Mouse (Mus musculus): Measurements from ENCODE around the gene Tmem54. TPM values are rescaled to one million over a fixed set of nuclear protein-coding genes. Genes with fewer than 3 reads are reported as not detected.

Gene Tmem54
- total RNA-seq, 2 experiments from 2014 or later, result not detected

- no peak for ATAC-seq (replicated peaks; ENCODE audit: low FRiP score, low TSS enrichment, poor library complexity, severe bottlenecking)
Measured at GRCm38 (mm10) chr4:129144401-129145367, 39.3 kb downstream of the Tmem54 start.

DNA sequence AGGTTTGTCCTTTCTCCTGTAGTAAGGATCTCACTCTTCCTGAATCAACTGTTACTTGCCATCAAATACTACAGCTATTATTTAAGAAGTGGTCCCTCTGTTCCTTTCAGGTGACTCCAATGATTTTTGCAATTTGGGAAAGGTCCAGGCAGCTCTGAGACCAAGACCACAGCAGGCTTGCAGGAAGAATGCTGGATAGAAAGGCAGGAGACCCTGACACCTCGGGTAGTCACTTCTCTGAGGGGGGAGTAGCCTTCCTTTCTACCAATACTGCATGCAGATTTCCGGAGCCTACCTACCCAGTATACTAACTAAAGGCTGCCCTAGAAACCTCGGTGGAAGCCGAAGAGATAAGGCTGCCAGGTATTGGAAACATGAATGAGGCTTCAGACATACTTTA, 40.1 kb downstream of the Tmem54 start:
- no peak for ATAC-seq (replicated peaks; ENCODE audit: low FRiP score, low TSS enrichment, poor library complexity, severe bottlenecking)

DNA sequence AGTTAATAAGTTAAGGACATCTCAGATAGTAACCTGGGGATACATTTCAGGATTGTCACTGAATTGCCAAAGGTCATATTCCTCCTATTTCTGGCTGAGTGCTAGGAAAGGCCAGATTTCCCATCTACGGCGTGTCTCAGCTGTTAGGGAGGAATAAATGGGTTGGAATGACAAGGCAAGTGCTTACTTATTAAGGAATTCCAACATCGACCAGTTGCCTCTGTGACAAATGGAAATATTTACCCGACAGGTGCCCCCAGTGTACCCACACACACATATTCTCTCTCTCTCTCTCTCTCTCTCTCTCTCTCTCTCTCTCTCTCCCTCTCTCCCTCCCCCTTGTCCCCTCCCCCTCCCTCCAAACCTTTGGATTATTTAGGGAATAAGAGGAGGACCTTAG, 40.6 kb downstream of the Tmem54 start:
- no peak for ATAC-seq (replicated peaks; ENCODE audit: low FRiP score, low TSS enrichment, poor library complexity, severe bottlenecking)

DNA sequence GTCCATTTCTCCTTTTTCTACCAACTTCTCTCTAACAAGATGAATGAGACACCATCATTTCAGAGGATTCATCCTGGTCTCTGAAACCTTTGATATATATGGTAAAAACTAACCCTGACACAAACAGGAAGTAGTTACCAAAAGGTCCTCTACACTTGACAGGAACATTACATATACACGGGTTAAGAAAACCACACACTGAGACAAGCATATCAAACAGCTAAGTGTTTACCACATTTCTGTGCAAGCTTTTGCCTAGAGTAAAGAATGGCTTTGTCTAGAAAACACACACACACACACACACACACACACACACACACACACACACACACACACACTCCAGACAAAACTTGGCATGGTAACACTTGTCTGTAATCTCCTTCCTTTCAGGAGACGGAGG, 41.0 kb downstream of the Tmem54 start:
- ATAC-seq (replicated peaks; ENCODE audit: low FRiP score, low TSS enrichment, poor library complexity, severe bottlenecking), result no peak

- ATAC-seq (replicated peaks; ENCODE audit: low FRiP score, low TSS enrichment, poor library complexity, severe bottlenecking), result no peak
Measured at GRCm38 (mm10) chr4:129147552-129148103, 42.3 kb downstream of the Tmem54 start.

DNA sequence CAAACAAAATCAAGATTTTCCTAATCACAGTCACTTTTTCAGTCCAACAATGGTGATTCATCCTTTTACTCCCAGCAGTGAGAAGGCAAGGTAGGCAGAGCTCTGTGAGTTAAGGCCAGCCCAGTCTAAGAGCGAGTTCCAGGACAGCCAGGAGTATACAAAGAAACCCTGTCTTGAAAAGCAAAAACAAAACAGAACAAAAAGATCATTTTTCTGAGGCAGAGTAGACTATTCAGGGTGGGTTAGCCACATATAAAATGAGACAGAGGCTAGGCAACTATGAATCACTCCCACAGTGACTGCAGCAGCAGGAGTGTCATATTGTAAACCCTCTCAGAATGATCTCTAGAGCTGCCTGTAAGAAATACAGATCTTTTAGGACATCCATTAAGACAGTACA, 44.0 kb downstream of the Tmem54 start:
- no peak for ATAC-seq (replicated peaks; ENCODE audit: low FRiP score, low TSS enrichment, poor library complexity, severe bottlenecking)

DNA sequence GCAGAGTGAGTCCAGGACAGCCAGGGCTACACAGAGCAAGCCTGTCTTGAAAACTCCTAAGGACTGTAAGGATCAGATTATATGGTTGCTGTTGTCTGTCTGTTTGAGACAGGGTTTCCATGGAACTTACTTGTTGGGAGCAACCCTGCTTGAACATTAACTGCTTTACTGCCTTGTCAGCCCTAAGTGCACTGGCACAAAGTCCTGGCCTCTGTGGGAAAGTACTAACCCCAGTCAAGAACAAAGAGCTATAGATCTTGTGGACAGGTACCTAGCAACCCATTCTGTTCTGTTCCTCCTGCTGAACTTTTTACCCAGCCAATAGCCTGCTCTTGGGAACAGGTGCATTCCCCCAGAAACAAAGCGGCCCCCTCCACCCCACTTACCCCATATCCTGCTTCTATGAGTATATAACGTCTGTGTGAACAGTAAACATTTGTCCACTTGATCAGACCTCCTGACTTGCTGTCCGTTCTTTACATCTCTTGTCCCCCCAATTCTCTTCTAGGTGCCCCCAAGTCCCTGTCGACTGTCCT, 46.0 kb downstream of the Tmem54 start:
- no peak for ATAC-seq (replicated peaks; ENCODE audit: low FRiP score, low TSS enrichment, poor library complexity, severe bottlenecking)

- ATAC-seq (replicated peaks; ENCODE audit: low FRiP score, low TSS enrichment, poor library complexity, severe bottlenecking), result no peak
Measured at GRCm38 (mm10) chr4:129157541-129157940, 52.2 kb downstream of the Tmem54 start.

DNA sequence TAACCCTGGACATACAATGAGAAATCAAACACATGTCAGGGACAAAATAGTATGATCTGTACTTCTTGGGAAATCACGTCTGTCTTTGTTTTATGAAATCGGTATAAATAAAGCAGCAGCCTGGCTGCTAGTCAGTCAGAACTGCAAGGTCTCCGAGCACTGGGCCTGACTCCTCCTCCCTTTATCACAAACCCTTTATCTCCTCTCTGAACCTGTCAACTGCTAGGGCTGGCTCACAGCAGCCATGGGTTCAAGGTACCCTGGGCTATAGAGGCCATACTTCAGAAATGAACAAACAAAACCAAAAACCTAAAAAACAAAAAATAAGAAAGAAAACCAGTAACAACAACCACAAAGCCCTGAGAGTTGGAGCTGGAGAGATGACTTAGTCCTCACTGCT, 53.2 kb downstream of the Tmem54 start:
- peak; percentile 96 for ATAC-seq (replicated peaks; ENCODE audit: low FRiP score, low TSS enrichment, poor library complexity, severe bottlenecking)

DNA sequence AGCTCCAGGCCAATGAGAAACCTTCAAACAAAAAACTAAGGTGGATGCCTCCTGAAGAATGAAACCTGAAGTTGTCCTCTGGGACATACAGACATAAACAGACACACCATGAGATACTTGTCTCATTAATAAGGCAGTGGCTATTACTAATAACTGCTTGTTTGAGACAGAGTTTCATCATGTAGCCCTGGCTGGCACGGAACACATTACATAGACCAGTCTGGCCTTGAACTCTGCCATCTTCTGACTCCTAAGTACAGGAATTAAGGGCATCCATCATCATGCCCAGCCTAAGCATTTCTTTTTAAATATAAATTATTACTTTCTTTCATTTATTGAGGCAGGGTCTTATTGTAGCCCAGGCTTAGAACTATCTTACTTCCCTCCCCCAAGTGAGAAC, 55.7 kb downstream of the Tmem54 start:
- no peak for ATAC-seq (replicated peaks; ENCODE audit: low FRiP score, low TSS enrichment, poor library complexity, severe bottlenecking)

Other genes with a start within 250 kb of the Tmem54 start
- gene Trim62, start 222.0 kb upstream of the Tmem54 start, total RNA-seq (2014; fragmentation: Nextera tagmentation), result 0.54 and 0.79 TPM in 2 replicates
- 0.38 TPM in 1 of 2 replicates, not detected in the other for gene Trim62, start 222.0 kb upstream of the Tmem54 start, total RNA-seq (2017)
- gene Azin2, start 143.1 kb upstream of the Tmem54 start, total RNA-seq (2014; fragmentation: Nextera tagmentation), result not detected in 2 replicates
- gene Azin2, start 143.1 kb upstream of the Tmem54 start, total RNA-seq (2017), result not detected in 2 replicates
- 192 and 206 TPM in 2 replicates for gene Ak2, start 113.6 kb upstream of the Tmem54 start, total RNA-seq (2014; fragmentation: Nextera tagmentation)
- 179 and 181 TPM in 2 replicates for gene Ak2, start 113.6 kb upstream of the Tmem54 start, total RNA-seq (2017)
- 12.1 and 15.0 TPM in 2 replicates for gene Rnf19b, start 47.3 kb upstream of the Tmem54 start, total RNA-seq (2014; fragmentation: Nextera tagmentation)
- gene Rnf19b, start 47.3 kb upstream of the Tmem54 start, total RNA-seq (2017), result 26.7 and 28.3 TPM in 2 replicates
- gene Hpca, start 16.5 kb downstream of the Tmem54 start, total RNA-seq (2014; fragmentation: Nextera tagmentation), result not detected in 2 replicates
- not detected in 2 replicates for gene Hpca, start 16.5 kb downstream of the Tmem54 start, total RNA-seq (2017)
- gene Fndc5, start 31.5 kb downstream of the Tmem54 start, total RNA-seq (2014; fragmentation: Nextera tagmentation), result not detected in 2 replicates
- gene Fndc5, start 31.5 kb downstream of the Tmem54 start, total RNA-seq (2017), result 0.65 and 0.75 TPM in 2 replicates
- gene S100pbp, start 84.2 kb downstream of the Tmem54 start, total RNA-seq (2014; fragmentation: Nextera tagmentation), result 33.7 and 36.6 TPM in 2 replicates
- 9.9 and 26.8 TPM in 2 replicates for gene S100pbp, start 84.2 kb downstream of the Tmem54 start, total RNA-seq (2017)
- gene Yars, start 84.2 kb downstream of the Tmem54 start, total RNA-seq (2014; fragmentation: Nextera tagmentation), result 54.8 and 56.6 TPM in 2 replicates
- gene Yars, start 84.2 kb downstream of the Tmem54 start, total RNA-seq (2017), result 45.5 and 46.2 TPM in 2 replicates
- gene C77080, start 155.9 kb downstream of the Tmem54 start, total RNA-seq (2014; fragmentation: Nextera tagmentation), result 0.20 and 0.45 TPM in 2 replicates
- gene C77080, start 155.9 kb downstream of the Tmem54 start, total RNA-seq (2017), result 0.11 TPM in 1 of 2 replicates, not detected in the other
- not detected in 2 replicates for gene Sync, start 182.1 kb downstream of the Tmem54 start, total RNA-seq (2014; fragmentation: Nextera tagmentation)
- gene Sync, start 182.1 kb downstream of the Tmem54 start, total RNA-seq (2017), result not detected in 2 replicates
- gene Rbbp4, start 229.8 kb downstream of the Tmem54 start, total RNA-seq (2014; fragmentation: Nextera tagmentation), result 128 and 189 TPM in 2 replicates
- 92.8 and 105 TPM in 2 replicates for gene Rbbp4, start 229.8 kb downstream of the Tmem54 start, total RNA-seq (2017)
- gene Zbtb8os, start 230.1 kb downstream of the Tmem54 start, total RNA-seq (2014; fragmentation: Nextera tagmentation), result 26.6 and 41.9 TPM in 2 replicates
- 52.6 and 60.8 TPM in 2 replicates for gene Zbtb8os, start 230.1 kb downstream of the Tmem54 start, total RNA-seq (2017)